Mouse (Mus musculus) liver, adult 2 months (tissue): ENCODE measurements around the gene Krt79. TPM values are rescaled to one million over a fixed set of nuclear protein-coding genes. Genes with fewer than 3 reads are reported as not detected.

Experiments
- DNase-seq: peaks from one replicate; pipeline ENCODE4 v3.0.0-alpha.2; 2011; ENCODE audit warnings: low read depth, low spot score; ENCODE audit errors: extremely low read depth
- H3K27ac ChIP-seq: fragments of 200-500 bp; replicated peaks from 2 replicates; pipeline ENCODE4 v1.5.1; 2012; ENCODE audit warnings: low read depth, mild to moderate bottlenecking, control low read depth, inconsistent platforms, low read length; ENCODE audit not compliant: insufficient read depth
- H3K27me3 ChIP-seq: fragments of 200-500 bp; 2 replicates; pipeline ENCODE4 v1.6.1; 2012; ENCODE audit warnings: mild to moderate bottlenecking, moderate library complexity, low read length, inconsistent platforms; ENCODE audit not compliant: control insufficient read depth, insufficient read depth
- H3K36me3 ChIP-seq: fragments of 200-500 bp; 2 replicates; pipeline ENCODE4 v1.6.1; 2012; ENCODE audit warnings: low read length, inconsistent platforms; ENCODE audit not compliant: control insufficient read depth, insufficient read depth
- H3K4me1 ChIP-seq: fragments of 200-500 bp; 2 replicates; pipeline ENCODE4 v1.6.1; 2011; ENCODE audit warnings: low read length; ENCODE audit not compliant: control insufficient read depth, insufficient read depth
- H3K4me3 ChIP-seq: fragments of 200-500 bp; 2 replicates; pipeline ENCODE4 v1.5.1; 2011; ENCODE audit warnings: low read depth, mild to moderate bottlenecking, control low read depth, low read length, moderate library complexity; ENCODE audit not compliant: insufficient read depth
- H3K79me2 ChIP-seq: fragments of 200-500 bp; 2 replicates; pipeline ENCODE4 v1.6.1; 2012; ENCODE audit warnings: inconsistent platforms, mild to moderate bottlenecking, low read length, moderate library complexity; ENCODE audit not compliant: control insufficient read depth, insufficient read depth
- H3K9ac ChIP-seq: fragments of 200-500 bp; 2 replicates; pipeline ENCODE4 v1.6.1; 2012; ENCODE audit warnings: low read depth, mild to moderate bottlenecking, control low read depth, inconsistent platforms, low read length
- CTCF ChIP-seq: fragments of 200-500 bp; IDR thresholded peaks from 2 replicates; pipeline ENCODE4 v1.5.1; 2011; ENCODE audit warnings: low read depth, low read length, control low read depth
- POLR2A ChIP-seq: fragments of 200-500 bp; IDR thresholded peaks from 2 replicates; pipeline ENCODE4 v1.6.1; 2011; ENCODE audit warnings: low read length, control low read depth; ENCODE audit not compliant: insufficient read depth; ENCODE audit errors: extremely low read depth
- WGBS: fragments of 180-500 bp; shearing (Covaris S2); methylation state at CpG from one replicate; pipeline ENCODE4 v1.1.7; 2018; 5-methylcytosine and 5-hydroxymethylcytosine counted together
- polyA plus RNA-seq: library from polyadenylated mRNA; depleted of rRNA; stranded (reverse); fragments of >200 nt; gene quantifications from 2 replicates; pipeline ENCODE4 v1.2.3, GENCODE M21; 2012
- total RNA-seq: library from RNA; depleted of rRNA; stranded (reverse); fragments of >200 nt; gene quantifications from 2 replicates; pipeline ENCODE4 v1.2.3, GENCODE M21; 2014

Krt79 gene
- total and polyA plus RNA-seq, 2 experiments: 0.09 to 0.10 TPM

DNA sequence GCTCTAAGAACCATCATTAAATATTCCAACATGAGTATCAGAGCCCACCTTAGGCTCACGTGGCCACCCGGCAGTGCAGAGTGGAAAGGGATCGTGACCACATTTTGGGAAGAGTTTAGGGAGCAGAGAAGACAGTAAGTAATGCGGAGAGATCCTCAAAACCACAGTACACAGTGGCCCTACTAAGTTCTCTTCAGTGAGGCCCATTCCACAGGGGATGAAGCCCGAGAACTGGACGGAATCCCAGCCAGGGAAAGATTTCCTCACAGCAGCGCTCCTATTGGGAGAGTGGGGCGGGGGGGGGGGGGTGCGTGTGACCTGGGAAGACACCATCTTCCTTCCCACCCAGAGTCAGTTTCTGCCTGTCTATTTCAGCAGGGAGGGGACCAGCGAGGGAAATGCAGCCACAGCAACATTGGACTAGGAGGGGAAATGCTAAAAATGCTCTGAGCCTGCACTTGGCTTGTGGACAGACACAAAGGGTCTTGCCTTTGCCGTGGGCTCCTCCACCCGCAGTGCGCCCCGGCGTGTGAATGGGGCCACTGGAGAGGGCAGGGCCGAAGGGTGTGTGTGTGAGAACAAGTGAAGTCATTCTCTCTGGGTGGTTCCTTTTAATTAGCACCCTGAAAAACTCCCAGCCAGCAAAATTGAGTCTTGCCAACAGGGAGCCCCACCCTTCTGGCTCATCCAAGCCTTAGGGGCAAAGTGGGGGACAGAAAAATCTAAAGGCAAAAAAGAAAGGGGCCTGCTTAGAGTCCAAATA lies 34.1 kb upstream of the Krt79 start:
- TF ChIP-seq CTCF (no peak), POLR2A (no peak)
- H3K79me2 ChIP-seq: no peaks in the 10 kb centered on the region
- H3K27me3 ChIP-seq: no peaks in the 10 kb centered on the region
- no peaks in the 10 kb centered on the region for H3K36me3 ChIP-seq
- no peak for DNase-seq
- 58% methylated on average over 16 of the region's 16 CpGs for WGBS
- no peak overlapping the region for H3K9ac ChIP-seq
- H3K27ac ChIP-seq: peak overlapping the region; percentile 36
- H3K4me1 ChIP-seq: peaks cover 12% of the 10 kb centered on the region
- no peak overlapping the region for H3K4me3 ChIP-seq

DNA sequence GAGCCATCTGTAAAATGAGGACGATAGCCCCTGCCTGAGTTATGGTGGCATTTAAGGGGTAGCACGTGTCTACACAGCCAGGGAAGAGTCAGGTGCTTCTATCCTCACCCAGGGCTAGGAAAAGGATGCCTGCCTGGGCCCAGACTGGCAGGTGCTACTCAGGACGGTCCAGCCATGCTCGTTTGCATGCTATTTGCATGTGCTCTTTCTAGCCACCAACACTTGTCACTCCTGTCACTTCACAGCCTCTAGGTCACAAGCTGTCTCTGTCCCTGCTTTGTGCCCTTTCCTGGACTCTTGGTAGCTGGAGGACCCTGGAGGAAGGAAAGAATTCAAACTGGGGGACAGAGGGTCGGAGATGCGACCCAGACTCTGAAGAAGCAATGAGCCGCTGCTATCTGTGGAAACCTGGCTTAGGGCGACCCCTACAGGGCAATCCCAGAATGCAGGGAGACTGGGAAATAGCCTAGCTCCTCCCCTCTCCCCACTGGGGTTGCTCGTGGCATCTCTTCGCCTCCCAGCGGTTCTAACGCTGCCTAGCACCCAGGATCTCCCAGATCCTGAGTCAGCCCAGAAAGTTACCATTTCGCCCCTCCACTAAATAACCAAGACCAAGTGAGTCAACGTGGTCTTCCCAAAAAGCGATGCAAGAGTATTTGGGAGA lies 33.4 kb upstream of the Krt79 start:
- Histone ChIP-seq H3K27ac (peak overlapping the region; percentile 35), H3K4me3 (no peak overlapping the region), H3K4me1 (peaks cover 12% of the 10 kb centered on the region), H3K9ac (no peak overlapping the region), H3K27me3 (no peaks in the 10 kb centered on the region), H3K36me3 (no peaks in the 10 kb centered on the region), H3K79me2 (no peaks in the 10 kb centered on the region)
- peak; percentile 68 for DNase-seq
- WGBS: 15% methylated on average over 15 of the region's 15 CpGs
- no peak for TF ChIP-seq POLR2A
- peak; percentile 99 for TF ChIP-seq CTCF

DNA sequence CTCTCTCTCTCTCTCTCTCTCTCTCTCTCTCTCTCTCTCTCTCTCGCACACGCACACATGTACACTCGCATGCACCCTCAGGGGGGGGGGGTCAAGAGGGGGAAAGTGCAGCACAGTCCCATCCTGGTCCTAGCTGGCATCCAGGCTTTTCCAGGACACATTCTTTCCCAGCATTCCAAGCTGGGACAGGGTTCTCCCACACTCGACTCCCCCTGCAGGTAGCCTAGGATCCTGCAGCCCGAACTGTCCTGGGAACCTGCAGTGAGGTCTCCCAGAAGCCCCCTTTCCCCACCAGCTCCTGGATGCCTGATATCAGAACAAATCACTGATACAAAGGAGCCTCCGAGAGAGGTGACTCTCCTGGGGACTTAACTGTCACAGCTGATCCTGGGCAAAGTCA lies 30.4 kb upstream of the Krt79 start:
- Histone ChIP-seq H3K79me2 (no peaks in the 10 kb centered on the region), H3K4me1 (no peaks in the 10 kb centered on the region), H3K27ac (no peak overlapping the region), H3K9ac (no peak overlapping the region), H3K36me3 (no peaks in the 10 kb centered on the region), H3K4me3 (no peak overlapping the region), H3K27me3 (no peaks in the 10 kb centered on the region)
- 10% methylated on average over 4 of the region's 6 CpGs for WGBS
- TF ChIP-seq CTCF: peak; percentile 88
- no peak for TF ChIP-seq POLR2A
- peak; percentile 30 for DNase-seq

DNA sequence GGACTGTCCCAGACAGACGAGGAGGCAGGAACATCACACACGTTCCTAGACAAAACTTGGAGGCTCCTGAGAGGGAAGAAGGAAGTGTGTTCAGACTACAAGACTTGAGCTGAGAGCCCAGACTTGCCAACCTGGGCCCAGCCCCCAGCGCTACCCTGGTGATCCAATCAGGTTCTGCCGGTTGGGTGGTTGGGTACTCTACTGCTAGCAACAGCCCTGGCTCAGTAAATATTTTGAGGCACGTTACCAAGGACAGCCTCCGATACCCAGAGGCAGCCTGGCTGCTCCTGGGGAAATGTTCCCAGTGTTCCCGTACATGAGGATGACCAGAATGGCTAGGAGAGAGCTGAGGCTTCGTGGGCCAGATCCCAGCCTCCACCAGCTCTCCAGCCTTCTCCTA lies 26.7 kb upstream of the Krt79 start:
- 76% methylated on average over 8 of the region's 8 CpGs for WGBS
- DNase-seq: no peak
- Histone ChIP-seq H3K4me3 (no peak overlapping the region), H3K79me2 (no peaks in the 10 kb centered on the region), H3K9ac (no peak overlapping the region), H3K4me1 (no peaks in the 10 kb centered on the region), H3K27me3 (no peaks in the 10 kb centered on the region), H3K27ac (no peak overlapping the region), H3K36me3 (no peaks in the 10 kb centered on the region)
- no peak for TF ChIP-seq CTCF
- no peak for TF ChIP-seq POLR2A

DNA sequence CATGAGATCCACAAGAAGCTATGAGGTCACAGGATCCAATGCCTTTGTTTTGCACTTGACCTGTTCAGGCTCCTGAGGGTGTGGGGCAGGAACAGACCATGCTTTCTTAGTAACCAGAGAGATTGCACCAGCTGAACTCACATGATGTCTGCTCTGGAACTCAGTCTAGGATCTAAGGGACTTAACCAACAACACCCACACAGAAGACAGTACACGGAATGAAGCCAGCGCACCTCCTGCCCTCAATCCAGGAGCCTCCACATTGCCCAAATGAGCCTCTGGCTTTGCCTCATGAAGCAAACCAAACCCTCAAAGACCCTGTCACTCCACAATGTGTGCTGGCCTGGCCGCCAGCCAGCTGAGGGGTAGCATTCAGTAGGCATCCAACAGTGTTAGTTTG lies 18.8 kb upstream of the Krt79 start:
- Histone ChIP-seq H3K27me3 (0 out of 2 replicates have a peak, but pooled peaks cover 1% of the 10 kb centered on the region), H3K4me3 (no peak overlapping the region), H3K79me2 (no peaks in the 10 kb centered on the region), H3K4me1 (no peaks in the 10 kb centered on the region), H3K36me3 (no peaks in the 10 kb centered on the region), H3K27ac (no peak overlapping the region), H3K9ac (no peak overlapping the region)
- 91% methylated on average over 3 of the region's 3 CpGs for WGBS
- DNase-seq: no peak
- TF ChIP-seq POLR2A (no peak), CTCF (no peak)

DNA sequence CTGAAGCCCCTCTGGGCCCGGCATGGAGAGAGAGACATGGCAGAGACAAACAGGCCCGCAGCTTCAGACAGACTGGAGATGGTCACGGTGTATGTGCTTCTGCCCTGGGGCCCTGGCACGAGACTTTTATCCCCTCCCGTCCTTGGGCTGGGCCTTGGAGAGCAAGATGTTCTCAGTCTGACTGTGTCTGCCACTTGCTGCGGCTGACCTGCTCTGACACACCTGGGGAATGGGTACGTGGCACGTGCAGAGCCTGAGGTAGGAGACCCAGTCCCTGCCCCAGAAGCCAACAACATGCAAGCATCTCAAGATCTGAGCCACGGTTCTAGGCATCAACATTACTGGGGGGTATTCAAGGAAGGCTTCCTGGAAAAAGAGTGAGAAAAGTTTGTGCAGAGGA lies 14.1 kb upstream of the Krt79 start, which contains the start of gene Krt78:
Krt78 (minus strand) TSS at position 101 of the 400 bp plus-strand sequence.
- H3K79me2 ChIP-seq: no peaks in the 10 kb centered on the region
- TF ChIP-seq POLR2A: no peak
- no peak for TF ChIP-seq CTCF
- no peak within 1 kb of the TSS for H3K4me3 ChIP-seq
- H3K4me1 ChIP-seq: no peaks in the 10 kb centered on the region
- H3K36me3 ChIP-seq: no peaks in the 10 kb centered on the region
- H3K27me3 ChIP-seq: 0 out of 2 replicates have a peak, but pooled peaks cover 2% of the 10 kb centered on the region
- no peak within 1 kb of the TSS for H3K27ac ChIP-seq
- H3K9ac ChIP-seq: no peak within 1 kb of the TSS
- no peak for DNase-seq
- WGBS: 79% methylated on average over 9 of the region's 9 CpGs
